8 mouse cellular contexts compared by ENCODE assay signal in genomic region chr11:60106543-60107110, GRCm38 (mm10). TPM values are rescaled to one million over a fixed set of nuclear protein-coding genes. Genes with fewer than 3 reads are reported as not detected.
DNase-seq lines count a peak whose midpoint lies in the region; ATAC-seq and TF ChIP-seq lines count a peak whose summit lies in the region.

No protein-coding gene starts in this region.

- peak; percentile 54 for ATAC-seq in embryonic facial prominence, embryonic 14.5 days (ENCODE audit: low read depth)
- ATAC-seq in heart, embryonic 11.5 days (replicated peaks; ENCODE audit: insufficient number of reproducible peaks, low FRiP score, low TSS enrichment), result peak; percentile 31
- peak; percentile 36; the same call in 1 of the 2 replicates for ATAC-seq in kidney, embryonic 14.5 days (ENCODE audit: low FRiP score, low TSS enrichment)

- H3K27ac ChIP-seq in embryonic facial prominence, embryonic 14.5 days (replicated peaks; ENCODE audit: low read depth, low read length), result peak overlapping the region; percentile 99
- H3K27ac ChIP-seq in heart, embryonic 11.5 days (ENCODE audit: low read depth, low read length), result peak overlapping the region; percentile 99
- peak overlapping the region; percentile 92 for H3K27ac ChIP-seq in kidney, embryonic 14.5 days (ENCODE audit: low read depth, low read length)
- H3K27ac ChIP-seq in liver, adult 2 months (replicated peaks; ENCODE audit: insufficient read depth, low read depth, low read length), result peak overlapping the region; percentile 79

- peak; percentile 31 to 45 for DNase-seq in urinary bladder, adult 18-20 months (ENCODE audit: low spot score in 2 of 2)
- DNase-seq in urinary bladder, postnatal 10 days (ENCODE audit: low spot score), result no peak
- DNase-seq in embryonic facial prominence, embryonic 14.5 days (ENCODE audit: low spot score), result peak; percentile 94
- no peak for DNase-seq in liver, adult 2 months (ENCODE audit: extremely low read depth, low read depth, low spot score)
- DNase-seq in neural tube, embryonic 10.5 days (ENCODE audit: extremely low spot score, low spot score), result peak; percentile 73
- peak; percentile 48 for DNase-seq in urinary bladder, postnatal 14 days (ENCODE audit: low spot score)

- WGBS in embryonic facial prominence, embryonic 14.5 days, result 0% methylated on average over 13 of the region's 14 CpGs
- 2% methylated on average over 14 of the region's 14 CpGs for WGBS in heart, embryonic 11.5 days (ENCODE audit: insufficient replicate concordance)
- under 1% methylated on average over 14 of the region's 14 CpGs for WGBS in kidney, embryonic 14.5 days
- 23% methylated on average over 14 of the region's 14 CpGs for WGBS in liver, adult 2 months

- peak overlapping the region; percentile 100 for H3K9ac ChIP-seq in embryonic facial prominence, embryonic 14.5 days (ENCODE audit: low read depth, low read length)
- peak overlapping the region; percentile 100 for H3K9ac ChIP-seq in heart, embryonic 11.5 days (ENCODE audit: low read depth, low read length)
- peak overlapping the region; percentile 100 for H3K9ac ChIP-seq in kidney, embryonic 14.5 days (ENCODE audit: low read depth, low read length)
- H3K9ac ChIP-seq in liver, adult 2 months (ENCODE audit: low read depth, low read length), result peak overlapping the region; percentile 97

- no peaks in the 10 kb centered on the region for H3K36me3 ChIP-seq in embryonic facial prominence, embryonic 14.5 days (ENCODE audit: control insufficient read depth, insufficient read depth, low read length)
- H3K36me3 ChIP-seq in heart, embryonic 11.5 days (ENCODE audit: control insufficient read depth, insufficient read depth, low read length), result no peaks in the 10 kb centered on the region
- no peaks in the 10 kb centered on the region for H3K36me3 ChIP-seq in kidney, embryonic 14.5 days (ENCODE audit: control insufficient read depth, insufficient read depth, low read length)
- H3K36me3 ChIP-seq in liver, adult 2 months (ENCODE audit: control insufficient read depth, insufficient read depth, low read length), result no peaks in the 10 kb centered on the region

- no peaks in the 10 kb centered on the region for H3K9me3 ChIP-seq in embryonic facial prominence, embryonic 14.5 days (ENCODE audit: control insufficient read depth, low read length)
- no peaks in the 10 kb centered on the region for H3K9me3 ChIP-seq in heart, embryonic 11.5 days (replicated peaks; ENCODE audit: control insufficient read depth, low read length)
- H3K9me3 ChIP-seq in kidney, embryonic 14.5 days (ENCODE audit: control insufficient read depth, low read length), result no peaks in the 10 kb centered on the region

- H3K4me2 ChIP-seq in embryonic facial prominence, embryonic 14.5 days (ENCODE audit: low read depth, low read length), result peak overlapping the region; percentile 90
- H3K4me2 ChIP-seq in heart, embryonic 11.5 days, result peak overlapping the region; percentile 86
- peak overlapping the region; percentile 91 for H3K4me2 ChIP-seq in kidney, embryonic 14.5 days (replicated peaks; ENCODE audit: low read depth, low read length)

- H3K4me1 ChIP-seq in embryonic facial prominence, embryonic 14.5 days (ENCODE audit: control insufficient read depth, insufficient read depth, low read length), result peaks cover 46% of the 10 kb centered on the region
- H3K4me1 ChIP-seq in heart, embryonic 11.5 days (ENCODE audit: control insufficient read depth, insufficient read depth, low read length), result peaks cover 48% of the 10 kb centered on the region
- H3K4me1 ChIP-seq in kidney, embryonic 14.5 days (ENCODE audit: control insufficient read depth, insufficient read depth, low read length), result peaks cover 46% of the 10 kb centered on the region
- H3K4me1 ChIP-seq in liver, adult 2 months (ENCODE audit: control insufficient read depth, insufficient read depth, low read length), result peaks cover 26% of the 10 kb centered on the region

- H3K4me3 ChIP-seq in embryonic facial prominence, embryonic 14.5 days (ENCODE audit: low read depth, low read length), result peak overlapping the region; percentile 96
- peak overlapping the region; percentile 95 for H3K4me3 ChIP-seq in heart, embryonic 11.5 days (ENCODE audit: low read depth, low read length)
- peak overlapping the region; percentile 96 for H3K4me3 ChIP-seq in kidney, embryonic 14.5 days (ENCODE audit: low read length)
- peak overlapping the region; percentile 91 for H3K4me3 ChIP-seq in liver, adult 2 months (ENCODE audit: insufficient read depth, low read depth, low read length)

- TF ChIP-seq POLR2A in liver, adult 2 months (IDR thresholded peaks at IDR 0.05; ENCODE audit: extremely low read depth, insufficient read depth, low read length), result no peak

- H3K27me3 ChIP-seq in embryonic facial prominence, embryonic 14.5 days (replicated peaks; ENCODE audit: control insufficient read depth, insufficient read depth, low read length), result no peaks in the 10 kb centered on the region
- no peaks in the 10 kb centered on the region for H3K27me3 ChIP-seq in heart, embryonic 11.5 days (ENCODE audit: control insufficient read depth, insufficient read depth, low read length)
- no peaks in the 10 kb centered on the region for H3K27me3 ChIP-seq in kidney, embryonic 14.5 days (ENCODE audit: control insufficient read depth, insufficient read depth, low read length)
- H3K27me3 ChIP-seq in liver, adult 2 months (ENCODE audit: control insufficient read depth, insufficient read depth, low read length), result no peaks in the 10 kb centered on the region

- H3K79me2 ChIP-seq in liver, adult 2 months (ENCODE audit: control insufficient read depth, insufficient read depth, low read length), result peaks cover 32% of the 10 kb centered on the region; the same call in 1 of the 2 replicates

- TF ChIP-seq CTCF in liver, adult 2 months (IDR thresholded peaks at IDR 0.05; ENCODE audit: low read depth, low read length), result no peak

RNA-seq across cellular contexts. Expression of gene Rai1, which starts 1.8 kb away (rescaled TPM):
- polyA plus RNA-seq in embryonic facial prominence, embryonic 14.5 days (2014; fragmentation: Nextera tagmentation; extraction: Ambion mirVana), result 23.9 and 27.6 TPM in 2 replicates
- 20.5 and 24.4 TPM in 2 replicates for polyA plus RNA-seq in heart, embryonic 11.5 days (2014; fragmentation: Nextera tagmentation; extraction: Ambion mirVana)
- 29.1 and 34.4 TPM in 2 replicates for polyA plus RNA-seq in kidney, embryonic 14.5 days (2014; fragmentation: Nextera tagmentation; extraction: Ambion mirVana)
- 2.7 and 3.4 TPM in 2 replicates for total RNA-seq in liver, adult 2 months (2014; rRNA removed)
- 9.0 and 12.9 TPM in 2 replicates for polyA plus RNA-seq in liver, adult 2 months (2012; rRNA removed)

Comparison
In these comparisons a context has a peak if more than half of its experiments do, and no peak if none do; other contexts are left out.
1. DNase-seq: peak in urinary bladder, adult 18-20 months (2 of 2), embryonic facial prominence, embryonic 14.5 days (single experiment), neural tube, embryonic 10.5 days (single experiment) and urinary bladder, postnatal 14 days (single experiment); none in urinary bladder, postnatal 10 days (single experiment) and liver, adult 2 months (single experiment).
2. Peak in every context shown above with its lines, with median percentiles within 50 percentile points of each other: ATAC-seq, H3K27ac ChIP-seq, H3K4me2 ChIP-seq, H3K4me3 ChIP-seq and H3K9ac ChIP-seq.